Mouse (Mus musculus) layer of hippocampus, adult 8-10 months (tissue): ENCODE measurements around the gene Tmem181a. TPM values are rescaled to one million over a fixed set of nuclear protein-coding genes. Genes with fewer than 3 reads are reported as not detected.
"Not testable (repeated sequence)": the region's sequence is repeated elsewhere in the genome, so short reads cannot be mapped to it uniquely, and the experiment has no call there.

Source experiments
- DNase-seq, 2 experiments: peaks; one replicate each; pipeline ENCODE4 v3.0.0; 2022; ENCODE audit warnings: low spot score in 2 of 2
- total RNA-seq, 4 experiments: library from RNA; stranded (reverse); gene quantifications; 2 replicates each; pipeline ENCODE4 v1.2.4; 2022

Tmem181a gene
- 10 to 100 TPM; 42.1 to 54.3 (median 50.3) TPM for total RNA-seq

GRCm38 (mm10) chr17:6256400-6257069, at the start of gene Tmem181a:
Gene Tmem181a, plus strand, starts transcription at chr17:6256860.
- not testable (repeated sequence) for DNase-seq

DNA sequence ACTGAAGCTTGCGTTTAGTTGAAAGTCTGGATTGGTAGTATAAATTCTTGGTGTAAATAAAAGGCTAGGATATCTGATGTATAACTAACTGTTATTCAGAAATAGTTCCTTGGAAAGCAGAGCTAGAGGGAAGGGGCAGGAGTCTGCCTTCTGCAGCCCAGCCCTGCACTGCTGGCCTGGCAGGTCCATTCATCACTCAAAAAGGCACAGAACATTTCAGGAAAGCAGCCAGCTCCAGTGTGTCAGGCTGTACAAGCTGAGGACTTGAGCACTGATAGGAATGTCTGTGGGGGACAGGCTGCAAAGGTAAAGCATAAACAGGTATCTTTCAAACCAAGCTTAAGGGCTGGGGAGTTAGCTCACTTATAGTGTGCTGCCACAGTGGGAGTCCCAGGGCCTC, 44.9 kb upstream of the Tmem181a start:
- DNase-seq = no peak

DNA sequence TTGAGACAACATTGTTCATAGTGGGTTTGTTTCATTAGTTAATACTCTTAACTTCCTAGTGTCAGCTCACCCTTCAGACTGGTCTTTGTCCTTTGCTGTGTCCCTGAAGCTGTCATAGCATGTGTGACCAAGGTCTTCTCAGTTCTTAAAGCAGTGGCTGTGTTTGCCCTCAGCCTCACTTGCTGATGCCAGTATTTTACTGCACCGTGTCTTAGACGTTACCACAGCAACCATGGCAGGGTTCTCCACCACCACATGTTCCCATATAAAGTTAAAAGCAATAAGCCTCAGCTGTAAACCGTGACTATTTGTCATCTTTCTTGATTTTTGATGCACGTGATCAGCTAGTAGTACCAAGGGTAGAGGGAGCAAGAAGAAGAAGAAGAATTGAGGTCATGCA, 41.0 kb upstream of the Tmem181a start:
- DNase-seq = no peak

- DNase-seq = no peak
Observed at GRCm38 (mm10) chr17:6216514-6216913, 40.1 kb upstream of the Tmem181a start.

GRCm38 (mm10) chr17:6232633-6233032, 24.0 kb upstream of the Tmem181a start:
- DNase-seq = not testable (repeated sequence)

GRCm38 (mm10) chr17:6251298-6251697, 5.4 kb upstream of the Tmem181a start:
- not testable (repeated sequence) for DNase-seq

GRCm38 (mm10) chr17:6257070-6257456, 403 bp downstream of the Tmem181a start:
- peak; percentile 76 to 78 for DNase-seq

GRCm38 (mm10) chr17:6269876-6270831, 13.5 kb downstream of the Tmem181a start:
- DNase-seq = not testable (repeated sequence)

GRCm38 (mm10) chr17:6270840-6271239, 14.2 kb downstream of the Tmem181a start:
- DNase-seq = not testable (repeated sequence)

- DNase-seq = not testable (repeated sequence)
Observed at GRCm38 (mm10) chr17:6271970-6272369, 15.3 kb downstream of the Tmem181a start.

- not testable (repeated sequence) for DNase-seq
Observed at GRCm38 (mm10) chr17:6274693-6275092, 18.0 kb downstream of the Tmem181a start.

GRCm38 (mm10) chr17:6279205-6279604, 22.5 kb downstream of the Tmem181a start:
- DNase-seq = not testable (repeated sequence)

DNA sequence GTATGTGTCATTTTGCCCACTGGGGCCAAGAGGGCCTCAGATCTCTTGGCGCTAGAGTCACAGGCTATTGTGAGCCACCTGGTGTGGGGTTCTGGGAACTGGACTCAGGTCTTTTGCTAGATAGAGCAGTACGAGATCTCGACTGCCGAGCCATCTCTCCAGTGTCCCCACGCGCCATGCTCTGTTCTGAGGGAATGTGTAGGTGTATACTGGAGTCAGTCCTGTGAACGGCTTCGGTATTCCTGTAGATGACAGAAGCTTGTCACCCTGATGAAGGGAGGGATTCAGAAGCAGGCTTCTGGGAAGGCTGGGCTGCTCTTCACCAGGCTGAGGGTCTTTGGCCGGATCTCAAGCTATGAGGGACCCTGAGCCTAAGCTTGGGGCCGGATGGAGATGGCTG, 23.1 kb downstream of the Tmem181a start:
- DNase-seq = not testable (repeated sequence)

- DNase-seq = not testable (repeated sequence)
Observed at GRCm38 (mm10) chr17:6280513-6280912, 23.9 kb downstream of the Tmem181a start.

GRCm38 (mm10) chr17:6283137-6283536, 26.5 kb downstream of the Tmem181a start:
- not testable (repeated sequence) for DNase-seq

GRCm38 (mm10) chr17:6286169-6286568, 29.5 kb downstream of the Tmem181a start:
- DNase-seq = not testable (repeated sequence)

- not testable (repeated sequence) for DNase-seq
Observed at GRCm38 (mm10) chr17:6289045-6289444, 32.4 kb downstream of the Tmem181a start.

DNA sequence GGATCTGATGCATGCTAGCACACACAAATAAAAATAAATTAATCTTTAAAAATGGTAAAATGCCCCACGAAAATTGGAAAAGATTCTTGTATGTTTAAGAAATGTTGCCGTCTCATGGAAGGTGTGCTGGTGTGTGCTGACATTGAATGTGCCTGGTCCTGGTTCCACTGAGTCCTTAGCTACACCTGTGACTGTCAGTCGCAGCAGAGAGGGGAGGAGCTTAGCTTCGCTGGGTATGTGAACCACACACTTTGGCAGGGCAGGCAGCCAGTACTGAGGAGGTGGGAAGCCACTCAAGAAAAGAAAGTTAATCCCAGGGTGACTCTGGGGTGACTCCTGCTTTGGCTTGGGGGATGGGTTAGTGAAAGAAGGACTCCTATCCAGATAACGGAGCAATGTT, 37.2 kb downstream of the Tmem181a start:
- DNase-seq = not testable (repeated sequence)

GRCm38 (mm10) chr17:6297060-6297795, 40.6 kb downstream of the Tmem181a start:
- DNase-seq = not testable (repeated sequence)

GRCm38 (mm10) chr17:6300190-6300863, 43.7 kb downstream of the Tmem181a start:
- not testable (repeated sequence) for DNase-seq

- DNase-seq = not testable (repeated sequence)
Observed at GRCm38 (mm10) chr17:6304891-6305290, 48.2 kb downstream of the Tmem181a start.
